Mouse (Mus musculus) midbrain, embryonic 13.5 days (tissue): Measurements from ENCODE around the gene Wars. TPM values are rescaled to one million over a fixed set of nuclear protein-coding genes. Genes with fewer than 3 reads are reported as not detected.
"Not testable (repeated sequence)": the region's sequence is repeated elsewhere in the genome, so short reads cannot be mapped to it uniquely, and the experiment has no call there.

Experiments
- ATAC-seq: fragments of 200-750 bp; cut with Nextera tagmentation; 2 replicates; pipeline ENCODE4 v1.8.0; 2017; ENCODE audit warnings: mild to moderate bottlenecking, moderate TSS enrichment, moderate library complexity
- H3K27ac ChIP-seq: fragments of 300-500 bp; sonication (generic); 2 replicates; pipeline ENCODE4 v1.5.1; 2015; ENCODE audit warnings: inconsistent platforms, mild to moderate bottlenecking, moderate library complexity
- H3K27me3 ChIP-seq: fragments of 300-500 bp; sonication (generic); 2 replicates; pipeline ENCODE4 v1.6.1; 2015; ENCODE audit warnings: mild to moderate bottlenecking, inconsistent platforms
- H3K36me3 ChIP-seq: fragments of 300-500 bp; sonication (generic); 2 replicates; pipeline ENCODE4 v1.6.1; 2015; ENCODE audit warnings: mild to moderate bottlenecking, inconsistent platforms
- H3K4me1 ChIP-seq: fragments of 300-500 bp; sonication (generic); replicated peaks from 2 replicates; pipeline ENCODE4 v1.6.1; 2015; ENCODE audit warnings: inconsistent platforms
- H3K4me2 ChIP-seq: fragments of 300-500 bp; sonication (generic); replicated peaks from 2 replicates; pipeline ENCODE4 v1.6.1; 2015; ENCODE audit warnings: moderate library complexity, mild to moderate bottlenecking, inconsistent platforms
- H3K4me3 ChIP-seq: fragments of 300-500 bp; sonication (generic); replicated peaks from 2 replicates; pipeline ENCODE4 v1.5.1; 2015; ENCODE audit warnings: mild to moderate bottlenecking, inconsistent platforms
- H3K9ac ChIP-seq: fragments of 300-500 bp; sonication (generic); replicated peaks from 2 replicates; pipeline ENCODE4 v1.6.1; 2015; ENCODE audit warnings: mild to moderate bottlenecking, inconsistent platforms
- H3K9me3 ChIP-seq: fragments of 300-500 bp; sonication (generic); 2 replicates; pipeline ENCODE4 v1.6.1; 2016; ENCODE audit warnings: mild to moderate bottlenecking, inconsistent platforms
- WGBS: fragments of 180-500 bp; shearing (Covaris S2); methylation state at CpG from one replicate; pipeline ENCODE4 v1.1.7; 2015; 5-methylcytosine and 5-hydroxymethylcytosine counted together
- polyA plus RNA-seq: library from polyadenylated mRNA; unstranded; fragments of >200 nt; fragmentation: Nextera tagmentation; extraction: Ambion mirVana; gene quantifications from 2 replicates; pipeline ENCODE4 v1.2.1, GENCODE M21; 2015

Wars gene
- polyA plus RNA-seq, 1 experiment from 2014 or later: 107 TPM

- no peaks in the 10 kb centered on the region for H3K27me3 ChIP-seq
- H3K36me3 ChIP-seq: peaks cover 8% of the 10 kb centered on the region
- no peak overlapping the region for H3K27ac ChIP-seq
- ATAC-seq: no peak
- no peak overlapping the region for H3K4me3 ChIP-seq
- H3K9me3 ChIP-seq: no peaks in the 10 kb centered on the region
- H3K4me2 ChIP-seq: no peak overlapping the region
- WGBS: 92% methylated on average over 4 of the region's 4 CpGs
- peaks cover 13% of the 10 kb centered on the region for H3K4me1 ChIP-seq
- no peak overlapping the region for H3K9ac ChIP-seq
These were observed 44.4 kb downstream of the Wars start for GRCm38 (mm10) chr12:108849488-108850022.

GRCm38 (mm10) chr12:108848033-108848432, 45.9 kb downstream of the Wars start:
- H3K36me3 ChIP-seq: peaks cover 20% of the 10 kb centered on the region
- not testable (repeated sequence) for H3K4me2 ChIP-seq, H3K27ac ChIP-seq, H3K27me3 ChIP-seq, H3K4me3 ChIP-seq, H3K9ac ChIP-seq, ATAC-seq, H3K9me3 ChIP-seq
- H3K4me1 ChIP-seq: peaks cover 13% of the 10 kb centered on the region
- 89% methylated on average over 3 of the region's 3 CpGs for WGBS

GRCm38 (mm10) chr12:108842663-108843062, 51.3 kb downstream of the Wars start:
- 94% methylated on average over 7 of the region's 7 CpGs for WGBS
- Histone ChIP-seq H3K4me2 (no peak overlapping the region), H3K4me1 (peaks cover 8% of the 10 kb centered on the region), H3K9me3 (no peaks in the 10 kb centered on the region), H3K4me3 (no peak overlapping the region), H3K27ac (no peak overlapping the region), H3K9ac (no peak overlapping the region), H3K36me3 (peaks cover 42% of the 10 kb centered on the region), H3K27me3 (no peaks in the 10 kb centered on the region)
- ATAC-seq: no peak

- Histone ChIP-seq H3K4me3 (no peak overlapping the region), H3K36me3 (peaks cover 42% of the 10 kb centered on the region), H3K27ac (no peak overlapping the region), H3K4me1 (peaks cover 23% of the 10 kb centered on the region), H3K9ac (no peak overlapping the region), H3K9me3 (no peaks in the 10 kb centered on the region), H3K27me3 (no peaks in the 10 kb centered on the region), H3K4me2 (no peak overlapping the region)
- 92% methylated on average over 6 of the region's 6 CpGs for WGBS
- no peak for ATAC-seq
These were observed 52.8 kb downstream of the Wars start for GRCm38 (mm10) chr12:108841181-108841580.

- Histone ChIP-seq H3K27ac (peak overlapping the region; percentile 74; the same call in 1 of the 2 replicates), H3K9ac (peak overlapping the region; percentile 79)
These were observed 57.3 kb downstream of the Wars start for GRCm38 (mm10) chr12:108836722-108837121.

GRCm38 (mm10) chr12:108835840-108836409, 58.0 kb downstream of the Wars start, which contains the start of the genes Slc25a29 and Slc25a47:
Slc25a29 (minus strand) TSS chr12:108835883.
Slc25a47 (plus strand) TSS chr12:108836046.
- Histone ChIP-seq H3K4me3 (peak within 1 kb of the TSS; percentile 65), H3K36me3 (peaks cover 4% of the 10 kb centered on the region), H3K4me2 (peak within 1 kb of the TSS; percentile 94), H3K9ac (peak within 1 kb of the TSS; percentile 79), H3K27ac (peak within 1 kb of the TSS; percentile 74), H3K27me3 (no peaks in the 10 kb centered on the region; the same call in 1 of the 2 replicates), H3K4me1 (peaks cover 54% of the 10 kb centered on the region), H3K9me3 (no peaks in the 10 kb centered on the region)
- WGBS: under 1% methylated on average over 52 of the region's 53 CpGs
- peak; percentile 99 for ATAC-seq

More at GRCm38 (mm10) chr12:108836722-108837121, 57.3 kb downstream of the Wars start:
- Histone ChIP-seq H3K27me3 (no peaks in the 10 kb centered on the region; the same call in 1 of the 2 replicates), H3K4me3 (peak overlapping the region; percentile 65), H3K36me3 (peaks cover 10% of the 10 kb centered on the region), H3K4me2 (peak overlapping the region; percentile 94), H3K4me1 (peaks cover 54% of the 10 kb centered on the region), H3K9me3 (no peaks in the 10 kb centered on the region)
- no peak for ATAC-seq
- 71% methylated on average over 7 of the region's 7 CpGs for WGBS

- Histone ChIP-seq H3K36me3 (0 out of 2 replicates have a peak, but pooled peaks cover 3% of the 10 kb centered on the region), H3K27ac (peak overlapping the region; percentile 67), H3K9ac (peak overlapping the region; percentile 77), H3K9me3 (no peaks in the 10 kb centered on the region), H3K4me2 (peak overlapping the region; percentile 94), H3K4me3 (peak overlapping the region; percentile 65), H3K4me1 (peaks cover 54% of the 10 kb centered on the region), H3K27me3 (no peaks in the 10 kb centered on the region; the same call in 1 of the 2 replicates)
- ATAC-seq: no peak; the same call in 1 of the 2 replicates
- 1% methylated on average over 51 of the region's 51 CpGs for WGBS
These were observed 58.6 kb downstream of the Wars start for GRCm38 (mm10) chr12:108835208-108835839.

- Histone ChIP-seq H3K4me3 (peak overlapping the region; percentile 65), H3K9ac (peak overlapping the region; percentile 77), H3K9me3 (no peaks in the 10 kb centered on the region), H3K36me3 (0 out of 2 replicates have a peak, but pooled peaks cover 3% of the 10 kb centered on the region), H3K27me3 (no peaks in the 10 kb centered on the region; the same call in 1 of the 2 replicates), H3K27ac (no peak overlapping the region), H3K4me2 (peak overlapping the region; percentile 94), H3K4me1 (peaks cover 54% of the 10 kb centered on the region)
- WGBS: 39% methylated on average over 5 of the region's 5 CpGs
- ATAC-seq: no peak
These were observed 59.2 kb downstream of the Wars start for GRCm38 (mm10) chr12:108834786-108835185.

- peaks cover 54% of the 10 kb centered on the region for H3K4me1 ChIP-seq
These were observed 59.6 kb downstream of the Wars start for GRCm38 (mm10) chr12:108834337-108834736.

GRCm38 (mm10) chr12:108833408-108833807, 60.6 kb downstream of the Wars start:
- Histone ChIP-seq H3K9ac (peak overlapping the region; percentile 10; the same call in 1 of the 2 replicates), H3K36me3 (peaks cover 3% of the 10 kb centered on the region; the same call in 1 of the 2 replicates), H3K4me2 (no peak overlapping the region), H3K9me3 (no peaks in the 10 kb centered on the region), H3K27me3 (no peaks in the 10 kb centered on the region; the same call in 1 of the 2 replicates), H3K27ac (no peak overlapping the region), H3K4me3 (no peak overlapping the region), H3K4me1 (peaks cover 54% of the 10 kb centered on the region)
- 89% methylated on average over 3 of the region's 3 CpGs for WGBS
- no peak for ATAC-seq

More at GRCm38 (mm10) chr12:108834337-108834736, 59.6 kb downstream of the Wars start:
- Histone ChIP-seq H3K27ac (no peak overlapping the region), H3K36me3 (0 out of 2 replicates have a peak, but pooled peaks cover 3% of the 10 kb centered on the region), H3K9me3 (no peaks in the 10 kb centered on the region), H3K27me3 (no peaks in the 10 kb centered on the region; the same call in 1 of the 2 replicates), H3K4me3 (peak overlapping the region; percentile 65), H3K9ac (peak overlapping the region; percentile 77), H3K4me2 (peak overlapping the region; percentile 94)
- ATAC-seq: no peak
- 80% methylated on average over 3 of the region's 3 CpGs for WGBS

- H3K9ac ChIP-seq: 0 out of 2 replicates have a peak overlapping the region, but pooled peaks have one; percentile 10
- 90% methylated on average over 8 of the region's 8 CpGs for WGBS
- H3K4me1 ChIP-seq: peaks cover 48% of the 10 kb centered on the region
- ATAC-seq: no peak
- peaks cover 9% of the 10 kb centered on the region for H3K36me3 ChIP-seq
- H3K9me3 ChIP-seq: no peaks in the 10 kb centered on the region
- no peaks in the 10 kb centered on the region; the same call in 1 of the 2 replicates for H3K27me3 ChIP-seq
- no peak overlapping the region for H3K4me3 ChIP-seq
- no peak overlapping the region for H3K27ac ChIP-seq
- no peak overlapping the region for H3K4me2 ChIP-seq
These were observed 61.1 kb downstream of the Wars start for GRCm38 (mm10) chr12:108832851-108833250.
